Mouse (Mus musculus): ENCODE measurements around the gene Efcab8.

DNA sequence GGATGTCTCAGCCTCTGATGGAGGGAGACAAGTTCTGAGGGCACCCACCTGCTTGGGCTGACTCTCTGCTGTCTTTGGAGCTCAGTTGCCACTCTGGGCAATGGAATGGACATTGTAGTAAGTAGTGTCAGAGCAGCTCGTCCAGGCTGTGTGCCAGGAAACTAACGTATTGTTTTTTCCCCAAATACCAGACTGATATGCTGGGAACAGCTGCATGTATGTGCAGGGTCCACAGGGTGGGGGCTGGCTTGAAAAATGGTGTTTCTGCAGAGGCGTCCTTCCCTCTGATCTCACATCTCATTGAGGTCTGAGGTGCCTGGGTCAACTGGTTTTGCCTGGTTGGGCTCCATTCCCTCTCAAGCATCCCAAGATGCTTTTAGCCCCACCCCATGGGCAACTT is 81.0 kb downstream of the Efcab8 start:
- TF ChIP-seq CTCF (IDR thresholded peaks at IDR 0.05; ENCODE audit: extremely low read depth, insufficient read length, insufficient replicate concordance, low read depth, low read length) (no peak), POLR2A (IDR thresholded peaks at IDR 0.05; ENCODE audit: low read depth, low read length) (no peak)

Measured in small intestine, adult 2 months (tissue).